Mouse (Mus musculus) intestine, embryonic 16.5 days (tissue): ENCODE results near the gene Kif5a. TPM values are rescaled to one million over a fixed set of nuclear protein-coding genes. Genes with fewer than 3 reads are reported as not detected.
A peak's percentile ranks its signal among the peaks of the same experiment; 100 is the strongest.

Experiments
- ATAC-seq: fragments of 200-750 bp; cut with Nextera tagmentation; 2 replicates; pipeline ENCODE4 v1.8.0; 2017; ENCODE audit warnings: moderate TSS enrichment, moderate library complexity
- H3K27ac ChIP-seq: fragments of 300-500 bp; sonication (generic); 2 replicates; pipeline ENCODE4 v1.5.1; 2014; ENCODE audit warnings: mild to moderate bottlenecking, low read length
- H3K27me3 ChIP-seq: fragments of 300-500 bp; sonication (generic); replicated peaks from 2 replicates; pipeline ENCODE4 v1.6.1; 2014; ENCODE audit warnings: low read length, control low read depth, mixed read lengths; ENCODE audit not compliant: control insufficient read depth, insufficient read depth
- H3K36me3 ChIP-seq: fragments of 300-500 bp; sonication (generic); 2 replicates; pipeline ENCODE4 v1.6.1; 2014; ENCODE audit warnings: low read length, control low read depth; ENCODE audit not compliant: control insufficient read depth, insufficient read depth
- H3K4me1 ChIP-seq: fragments of 300-500 bp; sonication (generic); 2 replicates; pipeline ENCODE4 v1.6.1; 2014; ENCODE audit warnings: low read length, control low read depth, mixed read lengths; ENCODE audit not compliant: control insufficient read depth, insufficient read depth
- H3K4me2 ChIP-seq: fragments of 300-500 bp; sonication (generic); 2 replicates; pipeline ENCODE4 v1.6.1; 2014; ENCODE audit warnings: low read depth, low read length, control low read depth
- H3K4me3 ChIP-seq: fragments of 300-500 bp; sonication (generic); 2 replicates; pipeline ENCODE4 v1.5.1; 2014; ENCODE audit warnings: mild to moderate bottlenecking, low read length
- H3K9ac ChIP-seq: fragments of 300-500 bp; sonication (generic); 2 replicates; pipeline ENCODE4 v1.6.1; 2014; ENCODE audit warnings: low read depth, low read length
- H3K9me3 ChIP-seq: fragments of 300-500 bp; sonication (generic); 2 replicates; pipeline ENCODE4 v1.6.1; 2016; ENCODE audit warnings: low read length, control low read depth; ENCODE audit not compliant: control insufficient read depth
- WGBS: fragments of 180-500 bp; shearing (Covaris S2); extraction: QIAGEN DNeasy Blood & Tissue Kit; methylation state at CpG from one replicate; pipeline ENCODE4 v1.1.7; 2014; 5-methylcytosine and 5-hydroxymethylcytosine counted together
- polyA plus RNA-seq: library from polyadenylated mRNA; unstranded; fragments of >200 nt; fragmentation: Nextera tagmentation; extraction: Ambion mirVana; gene quantifications from 2 replicates; pipeline ENCODE4 v1.2.1, GENCODE M21; 2015

Kif5a gene
- polyA plus RNA-seq, 1 experiment from 2014 or later = 5.2 TPM

DNA sequence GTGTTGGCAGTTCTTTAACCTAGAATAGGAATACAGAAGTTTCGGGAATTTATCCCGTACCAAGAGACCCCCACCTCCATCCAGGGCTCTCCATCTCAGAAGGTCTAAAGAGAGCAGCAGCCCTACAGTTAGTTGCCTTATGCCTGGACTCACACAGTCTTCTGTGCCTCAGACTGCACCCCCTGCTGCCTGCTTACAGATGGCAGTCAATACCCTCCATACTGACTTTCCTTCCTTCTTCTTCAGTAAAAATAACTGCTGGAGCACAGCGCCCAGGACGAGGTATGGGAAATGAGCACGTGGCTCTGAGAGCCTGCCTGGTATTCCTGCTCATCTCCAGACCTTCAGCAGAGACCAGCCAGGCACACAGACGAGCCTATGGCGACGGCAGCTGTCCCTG, 62.9 kb downstream of the Kif5a start:
- no peak overlapping the region for H3K9ac ChIP-seq
- H3K4me3 ChIP-seq = no peak overlapping the region
- H3K27me3 ChIP-seq = no peaks in the 10 kb centered on the region
- no peak for ATAC-seq
- H3K4me2 ChIP-seq = no peak overlapping the region
- no peaks in the 10 kb centered on the region for H3K9me3 ChIP-seq
- peaks cover 3% of the 10 kb centered on the region; the same call in 1 of the 2 replicates for H3K4me1 ChIP-seq
- H3K27ac ChIP-seq = no peak overlapping the region
- peaks cover 10% of the 10 kb centered on the region; the same call in 1 of the 2 replicates for H3K36me3 ChIP-seq
- 82% methylated on average over 8 of the region's 8 CpGs for WGBS

DNA sequence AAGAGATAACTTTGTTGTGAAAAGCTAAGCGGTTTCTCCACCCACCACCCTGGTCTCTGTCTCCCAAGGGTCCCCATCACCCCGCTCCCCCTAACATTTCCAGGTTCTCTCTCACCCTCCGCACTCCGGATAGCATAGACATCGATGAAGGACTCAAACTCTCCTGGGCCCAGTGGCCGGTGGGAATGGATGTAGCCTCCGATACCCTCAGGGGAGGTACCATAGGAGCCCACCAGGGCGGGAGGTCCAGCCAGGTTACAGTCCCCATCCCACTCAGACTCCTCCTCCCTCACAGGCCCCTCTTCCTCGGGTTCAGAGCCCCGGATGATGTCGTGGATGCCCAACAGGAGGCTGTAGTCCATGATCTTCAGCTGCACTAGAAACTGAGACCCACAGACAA, 63.7 kb downstream of the Kif5a start:
- H3K36me3 ChIP-seq = peaks cover 10% of the 10 kb centered on the region; the same call in 1 of the 2 replicates
- H3K27me3 ChIP-seq = no peaks in the 10 kb centered on the region
- no peaks in the 10 kb centered on the region for H3K9me3 ChIP-seq
- H3K4me2 ChIP-seq = no peak overlapping the region
- no peak overlapping the region for H3K9ac ChIP-seq
- ATAC-seq = no peak
- WGBS = 88% methylated on average over 11 of the region's 11 CpGs
- H3K27ac ChIP-seq = no peak overlapping the region
- H3K4me3 ChIP-seq = no peak overlapping the region
- H3K4me1 ChIP-seq = peaks cover 9% of the 10 kb centered on the region

DNA sequence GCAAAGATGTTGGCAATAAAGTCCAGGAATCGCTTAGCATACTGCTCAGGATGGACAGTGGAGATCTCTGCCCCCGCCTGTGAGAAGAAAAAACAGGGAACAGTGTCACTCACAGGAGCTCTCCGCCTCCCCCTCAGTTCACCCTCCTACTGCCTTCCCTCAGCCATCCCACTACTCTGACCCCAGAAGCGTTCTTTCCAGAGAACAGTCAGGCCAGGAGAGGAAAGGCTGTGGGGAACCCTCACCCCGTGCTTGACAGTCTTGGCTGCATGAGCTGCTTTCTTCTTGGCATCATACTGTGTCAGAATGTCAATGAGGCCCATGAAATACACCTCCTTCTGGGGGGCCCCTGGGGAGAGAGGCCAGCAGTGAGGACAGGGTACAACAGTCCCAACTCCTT, 64.1 kb downstream of the Kif5a start:
- Histone ChIP-seq H3K4me1 (peaks cover 13% of the 10 kb centered on the region), H3K4me2 (no peak overlapping the region), H3K27ac (no peak overlapping the region), H3K4me3 (no peak overlapping the region), H3K9me3 (no peaks in the 10 kb centered on the region), H3K27me3 (no peaks in the 10 kb centered on the region), H3K36me3 (peaks cover 10% of the 10 kb centered on the region; the same call in 1 of the 2 replicates), H3K9ac (no peak overlapping the region)
- no peak for ATAC-seq
- WGBS = 76% methylated on average over 5 of the region's 5 CpGs

GRCm38 (mm10) chr10:127198492-127198891, 64.7 kb downstream of the Kif5a start:
- Histone ChIP-seq H3K9me3 (no peaks in the 10 kb centered on the region), H3K4me2 (no peak overlapping the region), H3K4me3 (no peak overlapping the region), H3K4me1 (peaks cover 13% of the 10 kb centered on the region), H3K27ac (no peak overlapping the region), H3K36me3 (peaks cover 10% of the 10 kb centered on the region; the same call in 1 of the 2 replicates), H3K9ac (no peak overlapping the region), H3K27me3 (no peaks in the 10 kb centered on the region)
- ATAC-seq = no peak
- 53% methylated on average over 2 of the region's 2 CpGs for WGBS

GRCm38 (mm10) chr10:127197505-127198110, 65.5 kb downstream of the Kif5a start:
- no peak for ATAC-seq
- Histone ChIP-seq H3K4me3 (no peak overlapping the region), H3K4me2 (no peak overlapping the region), H3K4me1 (peaks cover 13% of the 10 kb centered on the region), H3K27me3 (no peaks in the 10 kb centered on the region), H3K9me3 (no peaks in the 10 kb centered on the region), H3K9ac (no peak overlapping the region), H3K27ac (no peak overlapping the region), H3K36me3 (peaks cover 14% of the 10 kb centered on the region; the same call in 1 of the 2 replicates)
- 79% methylated on average over 11 of the region's 11 CpGs for WGBS

DNA sequence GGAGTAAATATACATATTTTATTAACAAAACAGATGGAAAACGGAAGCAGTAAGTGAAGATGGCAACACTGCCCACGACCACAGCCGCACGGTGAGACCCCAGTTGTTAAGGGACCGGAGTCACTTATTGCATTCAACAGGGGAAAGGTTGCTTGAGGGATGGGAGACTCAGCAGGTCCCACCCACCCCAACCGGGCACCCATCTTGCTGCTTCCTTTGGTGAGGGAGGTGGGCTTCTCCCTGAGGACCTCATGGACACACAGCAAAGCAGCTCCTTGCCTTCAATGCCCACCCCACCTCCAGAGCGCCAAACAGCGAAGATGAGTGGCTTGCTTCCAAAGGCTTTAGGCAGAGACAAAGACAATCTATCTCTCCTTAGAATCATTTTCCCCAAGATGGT, 66.0 kb downstream of the Kif5a start:
- H3K4me3 ChIP-seq = no peak overlapping the region
- H3K9ac ChIP-seq = no peak overlapping the region
- no peaks in the 10 kb centered on the region for H3K9me3 ChIP-seq
- H3K4me1 ChIP-seq = peaks cover 13% of the 10 kb centered on the region
- no peak overlapping the region for H3K4me2 ChIP-seq
- H3K27ac ChIP-seq = no peak overlapping the region
- peaks cover 14% of the 10 kb centered on the region; the same call in 1 of the 2 replicates for H3K36me3 ChIP-seq
- no peaks in the 10 kb centered on the region for H3K27me3 ChIP-seq
- 92% methylated on average over 8 of the region's 8 CpGs for WGBS
- no peak for ATAC-seq

GRCm38 (mm10) chr10:127196392-127196791, 66.8 kb downstream of the Kif5a start:
- Histone ChIP-seq H3K36me3 (peaks cover 13% of the 10 kb centered on the region; the same call in 1 of the 2 replicates), H3K27me3 (no peaks in the 10 kb centered on the region), H3K4me2 (peak overlapping the region; percentile 94), H3K4me3 (peak overlapping the region; percentile 92), H3K9me3 (no peaks in the 10 kb centered on the region), H3K4me1 (peaks cover 13% of the 10 kb centered on the region), H3K27ac (peak overlapping the region; percentile 90), H3K9ac (peak overlapping the region; percentile 90)
- ATAC-seq = peak; percentile 70
- WGBS = 12% methylated on average over 5 of the region's 5 CpGs

DNA sequence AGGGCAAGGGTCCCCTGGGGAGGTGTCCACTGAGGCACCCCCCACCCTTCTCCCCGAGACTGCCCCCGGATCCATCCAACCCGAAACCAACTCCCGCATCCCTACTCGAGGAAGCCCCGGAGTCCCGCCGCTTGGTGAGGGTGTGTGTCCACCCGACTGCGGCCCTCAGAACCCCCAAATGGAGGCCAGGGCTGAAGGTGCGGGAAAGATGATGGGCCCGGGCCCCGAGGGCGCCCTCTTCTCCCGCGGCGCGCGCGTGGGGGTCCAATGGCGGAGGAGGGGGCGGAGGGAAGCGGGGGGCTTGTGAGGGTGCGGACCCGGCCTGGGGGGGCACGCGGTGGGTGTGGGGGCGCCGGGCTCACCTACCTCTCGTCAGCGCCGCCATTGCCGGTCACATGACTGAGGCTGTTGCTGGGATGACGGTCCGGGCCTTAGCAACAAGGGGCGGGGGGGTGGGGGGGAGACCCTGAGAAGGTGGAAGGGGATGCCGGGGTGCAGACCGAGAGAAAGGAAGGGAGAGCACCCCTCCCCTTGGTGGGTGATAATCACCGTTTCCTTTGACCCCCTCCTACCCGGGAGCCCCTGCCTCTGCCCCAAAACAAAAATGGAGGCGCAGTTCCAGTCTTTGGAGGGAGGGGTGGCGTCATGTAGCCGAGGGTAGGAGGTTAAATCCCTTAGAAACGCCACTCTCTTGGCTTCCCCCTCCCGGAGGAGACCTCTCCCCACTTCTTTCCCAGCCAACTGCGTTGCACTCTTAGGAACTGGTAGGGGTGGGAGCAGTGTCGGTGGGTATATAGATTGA, 67.6 kb downstream of the Kif5a start, which contains the start of gene Dtx3:
Dtx3 (minus strand) TSS at position 401 of the 802 bp plus-strand sequence.
- Histone ChIP-seq H3K9me3 (no peaks in the 10 kb centered on the region), H3K27me3 (no peaks in the 10 kb centered on the region), H3K36me3 (peaks cover 13% of the 10 kb centered on the region; the same call in 1 of the 2 replicates), H3K4me1 (peaks cover 14% of the 10 kb centered on the region), H3K9ac (peak within 1 kb of the TSS; percentile 90), H3K4me3 (peak within 1 kb of the TSS; percentile 92), H3K4me2 (peak within 1 kb of the TSS; percentile 94), H3K27ac (peak within 1 kb of the TSS; percentile 90)
- ATAC-seq = peak; percentile 47
- WGBS = 0% methylated on average over 41 of the region's 47 CpGs
